Mouse (Mus musculus): Measurements from ENCODE around the gene Ablim2.

Ablim2 gene

DNA sequence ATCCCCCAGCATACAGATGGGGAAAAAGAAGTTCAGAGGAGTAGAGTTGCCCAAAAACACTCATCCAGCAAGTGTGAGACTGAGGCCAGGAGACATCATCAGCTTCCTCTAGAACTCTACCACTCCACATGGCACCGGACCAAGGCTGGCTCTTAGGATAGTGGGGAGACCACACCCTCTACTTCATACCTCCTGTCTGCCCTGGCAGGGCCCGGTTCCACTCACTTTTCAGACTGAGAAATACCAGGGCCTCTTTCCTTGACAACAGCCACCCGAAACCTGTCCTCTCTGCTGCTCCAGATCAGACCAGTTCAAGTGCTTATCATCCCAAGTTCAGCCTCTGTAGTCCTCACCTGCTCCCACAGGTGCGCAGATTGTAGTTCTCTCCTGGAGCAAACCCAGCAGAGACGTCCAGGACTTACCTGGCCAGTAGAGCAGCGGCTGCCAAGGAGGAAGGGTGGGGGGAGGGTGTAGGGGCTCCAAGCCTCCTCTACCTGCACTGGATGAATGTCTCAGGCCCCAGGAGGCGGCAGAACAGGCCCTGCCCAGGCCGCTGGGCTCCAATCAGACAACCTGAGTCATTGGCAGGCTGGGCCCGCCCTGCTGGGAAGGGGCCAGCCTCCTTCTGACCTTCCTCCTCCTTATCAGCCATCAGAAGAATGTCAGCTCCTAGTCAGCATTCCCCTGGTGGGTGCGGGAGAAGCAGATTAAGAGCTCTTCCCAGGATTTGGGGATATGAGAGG is 18.0 kb upstream of the Ablim2 start, which contains the start of gene Sh3tc1:
TSS of gene Sh3tc1 (minus strand) at position 452 of the 743 bp plus-strand sequence.
- peak; percentile 75 for DNase-seq (ENCODE audit: low spot score)

DNA sequence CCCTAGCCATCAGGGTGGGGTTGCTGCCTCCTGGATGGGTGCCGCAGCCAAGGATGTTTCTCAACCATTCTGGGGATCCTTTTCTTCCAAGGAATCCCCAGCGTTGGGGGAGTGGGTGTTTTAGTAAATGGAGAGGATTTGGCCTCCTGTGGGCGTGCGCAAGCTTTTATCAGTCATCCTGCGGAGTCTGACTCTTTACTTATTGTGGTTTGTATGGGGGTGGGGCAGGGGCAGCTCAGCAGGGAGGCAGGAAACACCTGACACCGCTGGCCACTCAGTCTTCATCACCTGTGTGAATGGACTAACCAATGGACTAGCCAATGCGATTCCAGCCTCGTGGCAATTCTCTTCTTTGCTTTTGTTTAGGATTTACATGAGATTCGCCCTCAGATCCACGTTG is 17.0 kb upstream of the Ablim2 start:
- DNase-seq (ENCODE audit: low spot score): no peak

DNA sequence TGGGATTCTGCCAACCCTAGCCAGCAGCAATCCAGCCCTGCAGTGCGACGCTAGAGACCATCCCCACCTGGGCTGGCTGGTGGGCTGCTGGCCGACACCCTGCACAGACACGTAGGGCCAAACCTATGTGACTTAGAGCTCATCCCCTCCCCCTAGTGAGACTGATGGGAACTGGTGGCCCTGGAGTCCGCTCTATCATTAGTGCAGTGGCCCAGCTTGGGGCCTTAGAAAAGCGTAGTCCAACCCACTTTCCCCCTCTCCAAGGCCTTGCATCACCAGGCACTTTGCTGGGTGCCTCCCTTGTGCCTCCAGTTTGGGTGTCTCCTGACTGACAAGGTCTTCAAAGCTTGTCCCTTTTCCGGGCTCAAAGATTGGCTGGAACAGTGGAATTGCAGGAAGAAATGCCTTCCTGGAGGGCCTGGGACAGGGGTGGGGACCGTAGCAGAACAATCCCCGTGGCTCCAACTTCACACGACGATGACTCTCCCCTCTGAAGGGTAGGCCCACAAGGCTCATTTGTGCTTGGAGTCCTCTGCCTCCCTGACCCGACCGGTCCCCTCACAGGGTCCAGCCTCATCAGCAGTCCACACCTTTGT is 16.4 kb upstream of the Ablim2 start:
- DNase-seq (ENCODE audit: low spot score): no peak

DNA sequence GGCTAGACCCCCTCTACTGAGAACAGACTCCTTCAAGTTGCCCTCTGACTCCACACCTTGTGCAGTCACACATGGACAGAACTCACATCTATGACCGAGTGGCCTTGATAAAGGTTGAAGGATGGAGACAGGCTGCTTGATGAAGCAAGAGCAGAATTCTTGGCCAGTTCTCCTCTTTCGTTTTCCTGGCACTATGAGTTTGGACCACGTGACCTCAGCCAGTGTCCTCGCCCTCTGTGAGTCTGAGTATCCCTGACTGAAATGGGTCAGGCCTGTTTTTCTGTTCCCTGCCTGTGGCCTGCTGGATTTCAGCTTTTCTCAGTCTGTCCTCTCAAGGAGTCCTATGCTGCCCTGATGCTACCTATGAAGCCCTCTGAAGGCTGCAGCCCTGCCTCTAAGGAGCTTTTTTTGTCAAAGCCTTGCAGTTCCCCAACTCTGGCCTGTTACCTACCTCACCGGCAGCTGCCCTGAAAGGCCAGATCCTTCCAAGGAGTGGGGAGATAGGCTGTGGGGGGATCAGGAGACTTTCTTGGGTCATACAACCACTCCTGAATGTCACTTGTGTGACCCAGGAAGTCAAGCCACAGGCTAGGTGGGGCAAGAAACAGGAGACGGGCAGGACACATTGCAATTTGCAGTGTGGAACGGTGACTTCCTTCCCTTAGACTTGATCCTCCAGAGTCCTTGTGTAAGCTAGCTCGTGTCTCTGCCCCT is 14.3 kb upstream of the Ablim2 start:
- DNase-seq (ENCODE audit: low spot score): peak; percentile 38

DNA sequence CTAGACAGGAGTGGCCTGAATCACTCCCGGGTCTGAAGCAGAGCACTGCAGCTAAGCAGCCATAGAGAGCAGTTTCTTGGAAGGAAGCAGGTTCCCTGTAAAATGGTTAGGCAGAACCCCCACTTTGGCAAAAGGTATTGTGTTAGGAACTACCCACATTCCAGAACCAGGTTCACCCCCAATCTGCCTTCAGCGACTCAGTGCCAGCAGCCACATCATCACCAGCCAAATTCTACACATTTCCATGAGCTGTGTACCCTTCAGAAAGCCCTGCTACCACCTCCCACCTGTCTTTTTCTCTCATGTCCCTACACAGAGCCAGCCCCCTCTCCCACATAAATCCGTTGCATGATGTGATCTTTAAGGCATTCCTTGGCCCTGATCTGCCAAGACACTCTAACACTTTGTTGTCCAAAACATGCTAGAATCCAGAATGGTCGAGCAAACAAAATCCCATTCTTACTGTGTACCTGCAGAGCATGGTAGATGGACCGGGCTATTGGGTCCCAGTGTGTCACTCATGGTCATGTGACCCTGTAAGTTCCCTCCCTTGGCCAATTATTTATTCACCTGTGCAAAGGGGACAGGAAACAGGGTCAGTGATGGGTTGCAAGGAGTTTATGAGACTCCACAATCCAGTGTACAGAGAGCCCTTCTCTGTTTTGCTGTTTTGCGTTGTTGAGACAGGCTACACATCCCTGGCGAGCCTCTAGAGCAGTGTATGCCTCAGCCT is 13.5 kb upstream of the Ablim2 start:
- no peak for DNase-seq (ENCODE audit: low spot score)

DNA sequence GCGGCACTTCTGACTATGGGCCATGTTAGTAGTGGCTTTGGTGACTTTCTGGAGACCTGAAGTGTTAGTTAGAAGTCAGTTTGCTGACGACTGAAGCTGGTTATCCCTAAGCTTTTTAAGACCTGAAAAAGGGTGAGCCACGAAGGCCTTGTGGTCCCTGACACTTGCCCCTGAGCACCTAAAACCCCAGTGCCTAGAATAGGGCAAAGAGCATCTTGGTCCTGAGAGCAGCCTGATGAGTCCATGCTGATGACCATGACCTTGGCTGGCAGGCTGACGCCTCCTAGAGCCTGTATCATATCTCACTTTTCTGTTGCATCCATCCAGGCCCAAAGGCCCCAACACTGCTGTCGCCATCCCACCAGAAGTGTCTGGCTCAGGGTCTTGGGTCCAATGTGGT is 12.3 kb upstream of the Ablim2 start:
- no peak for DNase-seq (ENCODE audit: low spot score)

DNA sequence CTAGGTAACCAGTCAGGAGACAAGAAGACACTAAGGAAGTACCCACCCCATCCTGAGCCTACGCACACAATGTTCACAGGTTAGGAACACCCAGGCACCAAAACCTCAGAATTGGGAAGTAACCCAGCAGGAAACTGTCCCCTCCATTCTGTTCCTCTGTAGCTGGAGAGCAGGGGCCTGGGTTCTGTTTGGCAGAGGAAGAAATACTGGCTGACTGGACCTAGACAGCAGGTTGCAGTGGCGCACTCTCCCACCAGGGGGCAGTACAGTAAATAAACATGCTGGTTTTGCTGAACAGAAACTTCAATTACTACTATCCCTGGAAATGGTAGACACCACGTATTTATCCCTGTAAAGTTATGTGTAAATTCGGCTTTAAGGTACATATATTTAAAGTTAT is 10.8 kb upstream of the Ablim2 start:
- DNase-seq (ENCODE audit: low spot score): peak; percentile 70

DNA sequence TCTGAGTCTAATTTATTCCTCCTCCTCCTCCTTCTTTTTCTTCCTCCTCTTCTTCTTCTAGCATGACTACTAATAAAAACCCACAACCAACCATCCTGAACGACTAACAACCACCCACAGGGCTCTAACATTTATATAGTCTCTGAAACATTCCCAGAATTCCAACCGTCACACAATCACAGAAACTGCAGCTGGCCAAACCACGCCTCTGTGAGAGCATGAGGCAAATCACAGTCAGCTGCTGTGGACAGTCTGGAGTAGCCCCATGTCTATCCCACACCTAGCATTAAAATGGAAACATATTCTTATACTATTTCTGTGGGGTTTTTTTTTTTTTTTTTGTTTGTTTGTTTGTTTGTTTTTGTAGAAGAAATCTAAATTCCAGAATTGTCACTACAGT is 8.3 kb upstream of the Ablim2 start:
- no peak for DNase-seq (ENCODE audit: low spot score)

DNA sequence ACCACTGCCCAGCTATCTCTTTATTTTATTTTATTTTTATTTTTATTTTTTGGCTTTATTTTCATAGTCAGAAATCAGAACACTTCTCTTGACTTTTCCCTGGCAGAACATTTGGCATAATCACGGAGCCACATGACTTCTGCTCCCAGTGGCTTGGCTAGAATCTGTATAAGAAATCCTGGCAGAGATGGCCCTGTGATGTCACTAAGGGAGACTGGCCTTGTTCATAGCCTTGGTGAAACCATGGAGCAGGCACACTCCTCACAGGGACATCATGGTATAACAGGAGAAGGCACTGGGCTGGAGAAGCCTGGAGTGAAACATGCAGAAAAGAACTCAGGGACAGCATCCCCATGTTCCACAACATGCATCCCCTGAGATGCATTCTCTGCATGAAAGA is 7.7 kb upstream of the Ablim2 start:
- no peak for DNase-seq (ENCODE audit: low spot score)

DNA sequence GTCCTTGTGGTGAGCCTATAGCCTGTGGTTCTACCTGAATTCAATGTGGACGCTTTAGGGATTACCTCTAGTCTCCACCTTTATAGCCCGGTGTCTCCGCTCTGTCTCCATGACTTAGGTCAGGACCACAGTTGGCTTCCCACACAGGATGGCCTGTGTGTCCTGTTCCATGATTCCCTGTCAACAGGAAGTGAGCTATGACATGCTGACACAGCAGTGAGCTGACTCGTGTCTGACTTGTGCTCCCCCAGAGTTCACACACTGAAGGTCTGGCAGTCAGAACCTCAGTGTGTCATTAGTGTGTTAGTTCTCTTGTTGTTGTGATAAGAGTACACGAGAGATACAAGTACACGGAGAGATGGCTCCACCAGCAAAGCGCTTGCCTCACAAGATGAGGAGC is 6.7 kb upstream of the Ablim2 start:
- DNase-seq (ENCODE audit: low spot score): no peak

DNA sequence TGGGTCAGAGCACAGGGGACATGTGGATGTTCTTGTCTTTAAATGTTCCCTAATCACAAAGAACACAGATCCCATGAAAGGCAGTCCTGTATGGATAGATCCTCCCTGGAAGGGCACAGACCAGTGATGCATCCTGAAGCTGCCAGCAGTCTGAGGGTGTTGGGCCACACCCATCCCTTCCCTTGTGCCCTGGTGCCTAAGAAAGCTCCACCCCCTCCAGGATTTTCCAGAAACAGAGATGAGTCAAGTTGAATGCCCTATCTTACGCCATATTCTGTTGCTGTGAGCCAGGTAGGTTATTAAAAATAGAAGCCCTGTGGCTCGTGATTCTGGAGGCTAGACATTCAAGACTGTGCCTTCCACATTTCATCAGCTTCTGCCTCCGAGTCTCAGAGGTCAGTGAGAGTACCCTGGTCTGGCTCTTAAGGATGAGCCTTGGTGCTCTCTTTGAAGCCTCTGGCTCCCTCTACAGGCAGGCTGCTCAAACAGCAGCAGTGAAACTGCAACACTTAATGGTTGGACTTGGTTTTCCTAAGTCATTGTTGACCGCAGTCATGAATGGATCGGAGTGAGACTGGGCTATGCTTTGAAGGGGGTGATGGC is 2.4 kb upstream of the Ablim2 start:
- DNase-seq (ENCODE audit: low spot score): peak; percentile 53

DNA sequence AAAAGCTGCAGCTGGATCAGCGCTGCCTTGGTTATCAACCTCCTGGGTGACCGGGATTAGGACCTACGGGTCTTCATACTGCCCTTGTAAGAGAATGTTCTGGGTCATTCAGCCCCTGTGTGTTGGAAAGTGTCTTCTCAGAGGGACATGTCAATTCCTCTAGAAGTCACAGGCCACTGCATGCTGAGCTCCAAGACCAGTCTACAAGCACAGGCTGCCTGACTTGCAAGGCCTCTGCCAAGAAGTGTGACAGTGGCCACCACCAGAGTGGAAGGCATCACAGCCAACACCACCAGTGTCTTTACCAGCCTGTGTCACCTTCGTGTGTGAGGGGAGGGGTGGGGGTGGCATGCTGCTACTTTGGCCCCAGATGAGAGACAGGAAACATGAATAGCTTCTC is 1.7 kb upstream of the Ablim2 start:
- DNase-seq (ENCODE audit: low spot score): no peak

DNA sequence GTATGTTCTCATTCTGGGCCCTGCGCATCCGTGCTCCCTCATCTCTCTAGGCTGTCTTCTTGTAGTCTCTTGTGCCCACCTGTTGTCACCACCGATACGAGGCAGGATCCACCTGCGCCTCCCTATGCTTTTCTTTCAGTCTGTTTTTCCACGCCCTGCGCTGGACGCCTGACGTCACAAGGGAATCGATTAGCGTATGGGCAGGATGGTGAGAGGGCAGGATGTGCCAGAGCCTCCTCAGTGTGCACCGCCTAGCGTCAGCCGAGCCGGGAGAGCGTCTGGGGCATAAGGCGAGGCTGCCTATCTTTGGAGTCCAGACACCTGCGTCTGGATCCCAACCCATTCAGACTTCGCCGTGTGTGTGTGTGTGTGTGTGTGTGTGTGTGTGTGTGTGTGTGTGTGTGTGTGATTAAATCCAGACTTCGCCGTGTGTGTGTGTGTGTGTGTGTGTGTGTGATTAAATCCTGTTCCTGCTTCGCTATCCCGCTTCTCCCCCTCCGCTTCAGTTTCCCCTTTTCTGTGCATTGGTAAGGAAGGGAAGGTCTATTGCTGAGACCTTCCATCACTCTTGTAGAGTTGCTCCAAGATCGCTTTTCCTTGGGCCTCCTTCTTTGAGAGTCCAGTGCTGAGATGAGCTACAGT is 562 bp upstream of the Ablim2 start:
- DNase-seq (ENCODE audit: low spot score): no peak

DNA sequence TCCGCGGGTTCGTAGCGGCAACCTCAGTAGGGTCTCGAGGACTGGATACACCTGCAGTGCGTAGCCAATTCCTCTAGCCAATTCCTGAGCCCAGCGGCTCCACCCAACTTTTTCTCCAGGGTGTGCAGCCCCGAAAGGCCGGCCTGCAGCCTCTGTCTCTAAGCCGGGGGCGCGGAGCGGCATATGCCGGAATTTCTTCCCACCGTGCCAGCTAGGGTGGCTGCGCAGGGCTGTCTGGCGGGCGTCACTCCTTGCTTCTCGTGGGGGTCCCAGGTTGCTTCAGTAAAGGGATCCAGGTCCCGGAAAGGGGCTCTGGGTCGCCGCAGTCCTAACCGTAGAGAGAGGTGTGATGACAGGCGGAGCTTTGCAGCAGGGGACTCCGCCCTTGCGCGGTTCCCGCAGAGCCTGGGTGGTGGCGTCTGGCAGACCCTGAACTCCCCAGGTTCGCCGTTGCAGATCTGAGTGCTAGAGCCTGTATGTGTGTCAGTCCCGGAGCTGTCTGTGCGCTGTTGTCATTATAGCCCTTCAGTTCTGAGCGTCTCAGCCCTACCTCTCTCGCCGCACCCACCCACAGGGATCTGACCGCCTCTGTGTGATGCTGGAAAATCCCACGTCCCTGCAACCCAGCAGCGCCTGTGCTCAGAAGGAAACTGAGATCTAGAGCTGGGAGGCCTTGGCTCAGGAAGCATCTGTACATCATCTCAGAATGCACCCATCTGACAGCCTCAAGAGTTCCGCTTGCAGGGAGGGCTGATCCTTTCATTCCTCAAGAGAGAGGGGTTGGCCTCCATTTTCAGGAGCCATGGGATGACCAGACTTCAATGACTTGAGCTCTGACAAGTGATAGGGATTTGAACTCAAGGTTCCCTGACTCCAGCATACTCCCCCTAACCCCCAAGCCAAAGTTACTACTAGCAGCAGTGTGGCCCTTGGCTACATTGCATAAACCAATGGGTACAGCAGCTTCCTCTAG is 687 bp downstream of the Ablim2 start:
- DNase-seq (ENCODE audit: low spot score): no peak

DNA sequence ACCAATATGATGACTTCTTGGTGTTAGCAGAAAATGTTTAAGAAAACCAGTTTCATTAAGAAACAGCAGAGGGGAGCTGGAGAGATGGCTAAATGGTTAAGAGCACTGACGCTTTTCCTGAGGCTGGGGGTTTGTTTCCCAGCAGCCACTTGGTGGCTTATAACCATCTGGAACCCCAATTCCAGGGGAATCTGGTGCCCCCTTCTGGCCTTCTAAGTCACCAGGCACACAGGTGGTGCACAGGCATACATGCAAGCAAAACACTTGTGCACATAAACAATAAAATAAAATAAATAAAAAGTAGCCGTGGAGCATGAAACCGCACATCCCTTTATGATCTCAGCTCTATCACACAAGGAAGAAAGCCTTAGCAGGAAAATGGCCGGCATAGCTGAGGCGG is 3.6 kb downstream of the Ablim2 start:
- no peak for DNase-seq (ENCODE audit: low spot score)

DNA sequence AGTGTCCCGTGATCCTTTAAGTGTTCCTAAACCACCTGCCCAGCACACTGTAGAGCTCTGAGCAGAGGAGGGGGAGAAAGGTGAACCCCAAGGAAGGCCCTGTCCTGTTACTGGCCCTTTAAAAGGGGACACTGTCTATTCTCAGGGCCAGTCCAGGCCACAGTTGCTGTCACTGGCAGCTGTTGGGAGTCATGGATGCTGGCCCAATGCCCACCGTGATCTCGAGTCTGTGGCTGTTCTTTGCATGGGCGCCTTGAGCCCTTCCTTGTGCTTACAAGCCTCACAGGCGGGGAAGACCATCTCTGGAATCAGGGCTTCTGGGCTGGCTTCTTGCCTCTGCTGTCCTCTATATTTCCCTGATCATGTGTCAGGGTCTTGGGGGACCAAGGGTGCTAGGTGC is 4.7 kb downstream of the Ablim2 start:
- no peak for DNase-seq (ENCODE audit: low spot score)

DNA sequence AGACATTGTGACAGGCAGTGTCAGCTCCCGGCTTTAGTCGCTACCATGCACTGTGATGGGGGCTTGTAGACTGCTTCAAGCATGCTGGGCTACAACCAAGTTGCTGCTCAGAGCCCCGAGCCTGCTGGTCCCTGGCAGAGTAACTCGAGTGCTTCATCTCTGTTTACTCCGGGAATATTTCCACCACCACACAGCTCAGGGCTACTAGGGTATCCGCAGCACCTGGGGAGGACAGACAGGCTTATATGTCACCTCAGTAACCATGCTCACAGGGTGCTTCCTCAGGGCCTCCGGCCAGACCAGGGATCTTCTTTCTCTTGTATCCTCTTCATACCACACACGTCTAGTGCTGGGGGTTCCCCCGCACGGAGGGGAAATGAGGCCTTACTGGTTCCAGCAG is 5.2 kb downstream of the Ablim2 start:
- DNase-seq (ENCODE audit: low spot score): no peak

DNA sequence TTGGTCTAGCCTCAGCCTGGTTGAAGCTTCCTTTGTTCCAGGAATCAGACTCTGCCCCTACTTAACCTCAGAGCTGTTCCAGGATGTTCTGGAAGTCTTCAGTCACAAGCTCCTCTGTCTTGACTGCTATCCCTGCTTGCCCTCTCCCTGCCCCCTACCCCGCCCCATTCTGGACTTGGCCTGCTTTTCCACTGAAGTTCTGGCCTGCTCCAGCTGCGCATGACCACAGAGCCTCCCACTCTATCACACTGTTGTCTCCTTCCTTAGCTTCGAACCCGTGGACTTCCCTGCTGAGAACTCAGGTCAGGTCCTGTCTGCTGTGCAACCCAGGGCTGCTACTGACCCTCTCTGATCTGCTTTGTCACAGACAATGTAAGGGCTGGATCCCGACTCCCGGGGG is 8.2 kb downstream of the Ablim2 start:
- no peak for DNase-seq (ENCODE audit: low spot score)

DNA sequence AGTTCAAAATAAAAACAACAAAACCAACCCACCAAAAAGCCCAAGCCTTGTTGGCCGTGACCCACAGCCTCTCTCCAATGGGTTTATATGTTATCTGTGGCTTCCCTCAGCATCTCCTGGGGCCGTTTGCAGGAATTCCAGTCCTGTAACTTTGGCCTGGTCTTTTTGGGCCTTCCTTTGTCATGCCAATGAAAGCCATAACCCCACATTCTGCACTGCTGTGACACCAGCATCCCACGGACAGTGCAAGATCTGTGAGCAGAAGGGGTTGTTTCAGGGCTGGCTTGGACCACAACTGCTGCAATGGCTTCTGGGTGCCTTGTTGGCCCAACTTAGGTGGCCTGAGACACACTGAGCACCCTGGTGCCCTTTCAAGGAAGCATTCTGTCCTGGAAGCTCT is 10.8 kb downstream of the Ablim2 start:
- DNase-seq (ENCODE audit: low spot score): no peak

DNA sequence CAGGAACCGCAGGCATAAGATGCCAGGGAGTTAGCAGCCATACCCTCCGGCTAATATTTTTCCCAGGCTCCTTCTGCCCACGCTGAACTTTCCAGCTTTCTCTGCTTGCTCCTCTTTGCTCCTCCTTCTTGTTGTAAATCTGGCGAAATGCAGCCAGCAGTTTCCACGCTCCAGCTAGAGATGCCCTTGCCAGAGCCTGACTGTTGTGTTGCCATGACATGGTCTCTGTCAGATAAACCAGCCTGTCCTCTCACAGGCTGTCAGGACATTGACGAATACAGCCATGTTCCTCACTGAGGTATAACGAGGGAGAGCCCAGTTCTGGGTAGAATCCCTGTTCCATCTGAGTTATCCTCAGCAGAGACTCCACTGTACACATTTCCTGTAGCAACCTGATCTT is 11.3 kb downstream of the Ablim2 start:
- no peak for DNase-seq (ENCODE audit: low spot score)

DNA sequence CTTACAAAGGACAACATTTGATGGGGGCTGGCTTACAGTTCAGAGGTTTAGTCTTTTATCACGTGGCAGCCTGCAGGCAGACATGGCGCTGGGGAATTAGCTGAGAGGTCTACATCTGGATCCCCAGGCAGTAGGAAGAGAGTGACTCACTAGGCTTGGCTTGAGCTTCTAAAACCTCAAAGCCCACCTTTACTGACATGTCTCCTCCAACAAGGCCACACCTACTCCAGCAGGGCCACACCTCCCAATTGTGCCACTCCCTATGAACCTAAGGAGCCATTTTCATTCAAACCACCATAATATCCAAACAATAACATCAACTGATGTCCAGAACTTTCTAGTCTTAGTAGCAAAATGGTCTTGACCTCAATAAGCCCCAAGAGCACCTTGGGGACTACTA is 12.6 kb downstream of the Ablim2 start:
- DNase-seq (ENCODE audit: low spot score): no peak
